Mouse (Mus musculus): ENCODE results near the gene Eprs.

DNA sequence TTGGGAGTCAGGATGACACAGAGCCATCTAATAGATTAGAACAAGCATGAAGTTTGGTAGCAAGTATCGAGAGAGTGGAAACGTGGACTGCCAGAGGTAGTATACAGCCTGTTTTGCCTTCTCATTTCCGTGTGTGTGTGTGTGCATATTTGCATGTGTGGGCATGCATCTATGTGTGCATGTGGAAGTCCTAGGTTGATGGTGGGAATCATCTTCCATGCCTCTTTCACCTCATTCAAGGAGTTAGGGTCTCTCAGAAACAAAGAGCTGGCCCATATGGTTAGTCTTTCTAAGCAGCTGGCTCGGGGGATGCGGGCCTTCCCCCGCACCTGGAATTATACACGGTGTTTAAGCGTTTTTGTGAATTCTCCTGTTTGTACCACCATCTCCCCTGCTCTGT lies 33.0 kb upstream of the Eprs start:
- TF ChIP-seq POLR2A (IDR thresholded peaks at IDR 0.05; ENCODE audit: extremely low read depth, insufficient read depth, low read length) (no peak), CTCF (IDR thresholded peaks at IDR 0.05; ENCODE audit: low read depth, low read length) (no peak)

Measured in liver, adult 2 months (tissue).